ENCODE assay signal across 8 mouse cellular contexts in genomic region chr16:16983131-16983533, GRCm38 (mm10). TPM values are rescaled to one million over a fixed set of nuclear protein-coding genes. Genes with fewer than 3 reads are reported as not detected.
A peak's percentile ranks its signal among the peaks of the same experiment; 100 is the strongest.
DNase-seq lines count a peak whose midpoint lies in the region; ATAC-seq and TF ChIP-seq lines count a peak whose summit lies in the region.

Gene Mapk1, plus strand, starts transcription at chr16:16983382.

- TF ChIP-seq EP300 in MEL (IDR thresholded peaks at IDR 0.05; ENCODE audit: low read depth in 1 of 2, low read length in 2 of 2): no peak

- H3K9me3 ChIP-seq in MEL (replicated peaks; ENCODE audit: insufficient read depth, low read length): no peaks in the 10 kb centered on the region
- H3K9me3 ChIP-seq in forebrain, postnatal 0 days (ENCODE audit: low read length): no peaks in the 10 kb centered on the region
- H3K9me3 ChIP-seq in lung, embryonic 15.5 days: no peaks in the 10 kb centered on the region

- peak; percentile 96 to 97 for TF ChIP-seq POLR2A in MEL (IDR thresholded peaks at IDR 0.05; ENCODE audit: control insufficient read depth in 1 of 2, insufficient read depth in 1 of 2, low read depth in 1 of 2, low read length in 2 of 2, poor library complexity in 1 of 2)
- TF ChIP-seq POLR2A in cerebellum, adult 2 months (IDR thresholded peaks at IDR 0.05; ENCODE audit: borderline replicate concordance, insufficient read depth, low read length): peak; percentile 98

- no peak for TF ChIP-seq RAD21 in MEL (IDR thresholded peaks at IDR 0.05; ENCODE audit: low read depth, low read length)

- peak within 1 kb of the TSS; percentile 86 for H3K9ac ChIP-seq in MEL (ENCODE audit: control insufficient read depth, low read depth, low read length, poor library complexity, severe bottlenecking)
- peak within 1 kb of the TSS; percentile 96 for H3K9ac ChIP-seq in forebrain, postnatal 0 days
- peak within 1 kb of the TSS; percentile 96 for H3K9ac ChIP-seq in lung, embryonic 15.5 days

- peaks cover 11 to 16% of the 10 kb centered on the region in 2 experiments for H3K4me1 ChIP-seq in MEL (ENCODE audit: control insufficient read depth in 1 of 2, insufficient read depth in 2 of 2, low read length in 2 of 2)
- no peaks in the 10 kb centered on the region; the same call in 1 of the 2 replicates for H3K4me1 ChIP-seq in cerebellum, adult 2 months (ENCODE audit: control insufficient read depth, insufficient read depth, low read length)
- H3K4me1 ChIP-seq in forebrain, postnatal 0 days (ENCODE audit: insufficient read depth): peaks cover 20% of the 10 kb centered on the region
- H3K4me1 ChIP-seq in lung, embryonic 15.5 days: peaks cover 17% of the 10 kb centered on the region

- peak; percentile 99 for ATAC-seq in forebrain, postnatal 0 days
- peak; percentile 99 for ATAC-seq in lung, embryonic 15.5 days (ENCODE audit: borderline replicate concordance, extremely low read depth, low FRiP score, low TSS enrichment)

- no peak for TF ChIP-seq CTCF in MEL (IDR thresholded peaks at IDR 0.05 in 2 of 3, conservative IDR thresholded peaks at IDR 0.05 in 1 of 3; ENCODE audit: control insufficient read depth in 1 of 3, insufficient read depth in 1 of 3, low read depth in 2 of 3, low read length in 3 of 3, poor library complexity in 1 of 3, severe bottlenecking in 1 of 3)
- TF ChIP-seq CTCF in cerebellum, adult 2 months (IDR thresholded peaks at IDR 0.05; ENCODE audit: borderline replicate concordance, insufficient read depth, low read depth, low read length): no peak
- TF ChIP-seq CTCF in forebrain, postnatal 0 days (IDR thresholded peaks at IDR 0.05; ENCODE audit: low read depth): no peak

- H3K4me2 ChIP-seq in forebrain, postnatal 0 days (ENCODE audit: low read depth): peak within 1 kb of the TSS; percentile 70
- peak within 1 kb of the TSS; percentile 87 for H3K4me2 ChIP-seq in lung, embryonic 15.5 days

- under 1% methylated on average over 35 of the region's 35 CpGs for WGBS in cerebellum, adult 2 months
- WGBS in forebrain, postnatal 0 days: 2% methylated on average over 30 of the region's 35 CpGs
- 2% methylated on average over 35 of the region's 35 CpGs for WGBS in lung, embryonic 15.5 days

- H3K79me2 ChIP-seq in MEL (ENCODE audit: control insufficient read depth, insufficient read depth, low read length, poor library complexity): peaks cover 41% of the 10 kb centered on the region

- H3K27ac ChIP-seq in MEL (ENCODE audit: control insufficient read depth, low read depth, low read length): peak within 1 kb of the TSS; percentile 70
- peak within 1 kb of the TSS; percentile 77 for H3K27ac ChIP-seq in cerebellum, adult 2 months (ENCODE audit: insufficient read depth, low read length)
- H3K27ac ChIP-seq in forebrain, postnatal 0 days (ENCODE audit: low read depth, low read length): peak within 1 kb of the TSS; percentile 99
- H3K27ac ChIP-seq in lung, embryonic 15.5 days: peak within 1 kb of the TSS; percentile 91

- peak; percentile 98 for DNase-seq in MEL (ENCODE audit: low read depth, low spot score)
- peak; percentile 96 for DNase-seq in cerebellum, adult 2 months
- peak; percentile 97 for DNase-seq in forebrain, postnatal 0 days
- DNase-seq in heart, postnatal 4 days: peak; percentile 97
- peak; percentile 95 to 96 for DNase-seq in layer of hippocampus, adult 8-10 months (ENCODE audit: low spot score in 2 of 2)
- DNase-seq in ovary, adult 18-20 months (ENCODE audit: low spot score): peak; percentile 93
- DNase-seq in thymus, postnatal 0 days (ENCODE audit: low spot score): peak; percentile 96

- H3K36me3 ChIP-seq in MEL (ENCODE audit: control insufficient read depth in 1 of 2, insufficient read depth in 2 of 2, low read length in 2 of 2): peaks cover 15 to 25% of the 10 kb centered on the region in 2 experiments
- no peaks in the 10 kb centered on the region for H3K36me3 ChIP-seq in forebrain, postnatal 0 days (ENCODE audit: insufficient read depth)
- H3K36me3 ChIP-seq in lung, embryonic 15.5 days: 0 out of 2 replicates have a peak, but pooled peaks cover 3% of the 10 kb centered on the region

- H3K4me3 ChIP-seq in MEL (ENCODE audit: control insufficient read depth in 1 of 2, insufficient read depth in 1 of 2, low read depth in 2 of 2, low read length in 2 of 2): peak within 1 kb of the TSS; percentile 70 to 90
- H3K4me3 ChIP-seq in cerebellum, adult 2 months (replicated peaks; ENCODE audit: insufficient read depth, low read depth, low read length): peak within 1 kb of the TSS; percentile 99
- H3K4me3 ChIP-seq in forebrain, postnatal 0 days (ENCODE audit: low read depth, low read length): peak within 1 kb of the TSS; percentile 99
- peak within 1 kb of the TSS; percentile 98 for H3K4me3 ChIP-seq in lung, embryonic 15.5 days

- H3K27me3 ChIP-seq in MEL (ENCODE audit: control insufficient read depth in 1 of 2, insufficient read depth in 2 of 2, low read length in 2 of 2): no peaks in the 10 kb centered on the region
- no peaks in the 10 kb centered on the region for H3K27me3 ChIP-seq in cerebellum, adult 2 months (ENCODE audit: control insufficient read depth, insufficient read depth, low read length)
- H3K27me3 ChIP-seq in forebrain, postnatal 0 days (ENCODE audit: insufficient read depth, low read length): no peaks in the 10 kb centered on the region
- no peaks in the 10 kb centered on the region for H3K27me3 ChIP-seq in lung, embryonic 15.5 days

TF ChIP-seq in MEL, 35 proteins besides CTCF, POLR2A, EP300 and RAD21 (continues in another document):
- no peak for TF ChIP-seq GATA1 (IDR thresholded peaks at IDR 0.05; ENCODE audit: low read depth, low read length)
- no peak for TF ChIP-seq ZC3H11A (IDR thresholded peaks at IDR 0.05; ENCODE audit: low read depth, low read length)
- TF ChIP-seq MAX (IDR thresholded peaks at IDR 0.05; ENCODE audit: low read length): peak; percentile 74
- TF ChIP-seq UBTF (IDR thresholded peaks at IDR 0.05; ENCODE audit: borderline replicate concordance, insufficient read depth, low read depth, low read length): no peak
- TF ChIP-seq ETS1 (IDR thresholded peaks at IDR 0.05; ENCODE audit: low read depth, low read length): 0 out of 2 replicates have a peak, but pooled peaks have one; percentile 47
- TF ChIP-seq KAT2A (conservative IDR thresholded peaks at IDR 0.05; ENCODE audit: low read depth, low read length): peak; percentile 67
- TF ChIP-seq USF2 (IDR thresholded peaks at IDR 0.05; ENCODE audit: borderline replicate concordance in 1 of 2, insufficient read depth in 1 of 2, low read depth in 1 of 2, low read length in 2 of 2): no peak
- no peak for TF ChIP-seq ZNF384 (IDR thresholded peaks at IDR 0.05; ENCODE audit: low read depth, low read length)
- TF ChIP-seq MYC (IDR thresholded peaks at IDR 0.05; ENCODE audit: low read depth, low read length): peak; percentile 60; the same call in 1 of the 2 replicates
- TF ChIP-seq TCF12 (IDR thresholded peaks at IDR 0.05; ENCODE audit: low read depth, low read length): peak; percentile 83
- TF ChIP-seq POLR2AphosphoS5 (IDR thresholded peaks at IDR 0.05; ENCODE audit: borderline replicate concordance, low read depth, low read length): no peak
- TF ChIP-seq MAFK (IDR thresholded peaks at IDR 0.05; ENCODE audit: borderline replicate concordance, low read depth, low read length): no peak
- no peak for TF ChIP-seq SMC3 (IDR thresholded peaks at IDR 0.05; ENCODE audit: low read depth, low read length)
- TF ChIP-seq CHD1 (IDR thresholded peaks at IDR 0.05; ENCODE audit: low read depth, low read length): no peak
- peak; percentile 99 for TF ChIP-seq NELFE (IDR thresholded peaks at IDR 0.05; ENCODE audit: low read depth, low read length)
- peak; percentile 94 for TF ChIP-seq TBP (IDR thresholded peaks at IDR 0.05; ENCODE audit: low read depth, low read length)
- TF ChIP-seq NRF1 (IDR thresholded peaks at IDR 0.05; ENCODE audit: insufficient read depth, low read depth, low read length, poor library complexity, severe bottlenecking): peak; percentile 60
- no peak for TF ChIP-seq TAL1 (IDR thresholded peaks at IDR 0.05; ENCODE audit: low read length)
- TF ChIP-seq SIN3A (IDR thresholded peaks at IDR 0.05; ENCODE audit: low read length): peak; percentile 82
- TF ChIP-seq RCOR1 (IDR thresholded peaks at IDR 0.05; ENCODE audit: low read depth, low read length): no peak
- peak; percentile 84 for TF ChIP-seq MXI1 (IDR thresholded peaks at IDR 0.05; ENCODE audit: low read depth, low read length)
- TF ChIP-seq CHD2 (IDR thresholded peaks at IDR 0.05; ENCODE audit: low read length): no peak
- no peak for TF ChIP-seq ZKSCAN1 (IDR thresholded peaks at IDR 0.05; ENCODE audit: low read depth, low read length)
- peak; percentile 77 for TF ChIP-seq ELF1 (IDR thresholded peaks at IDR 0.05; ENCODE audit: low read depth, low read length)
- TF ChIP-seq JUND (IDR thresholded peaks at IDR 0.05; ENCODE audit: low read depth, low read length): no peak
- peak; percentile 96 for TF ChIP-seq POLR2AphosphoS2 (IDR thresholded peaks at IDR 0.05; ENCODE audit: low read length)
- TF ChIP-seq MAZ (IDR thresholded peaks at IDR 0.05; ENCODE audit: low read depth, low read length): peak; percentile 77
- no peak for TF ChIP-seq E2F4 (IDR thresholded peaks at IDR 0.05; ENCODE audit: borderline replicate concordance, low read depth, low read length)
- no peak for TF ChIP-seq MEF2A (IDR thresholded peaks at IDR 0.05; ENCODE audit: extremely low read depth, insufficient replicate concordance, low read depth, low read length, poor library complexity, severe bottlenecking)
- TF ChIP-seq GABPA (IDR thresholded peaks at IDR 0.05; ENCODE audit: low read depth, low read length): no peak
- TF ChIP-seq HCFC1 (IDR thresholded peaks at IDR 0.05; ENCODE audit: low read depth, low read length): peak; percentile 76
- no peak for TF ChIP-seq BHLHE40 (IDR thresholded peaks at IDR 0.05; ENCODE audit: borderline replicate concordance, low read depth, low read length)
- peak; percentile 95 for TF ChIP-seq ZMIZ1 (IDR thresholded peaks at IDR 0.05; ENCODE audit: low read depth, low read length)

RNA-seq across cellular contexts. Expression of gene Mapk1, which starts in this region (rescaled TPM):
- 125 and 131 TPM in 2 replicates for total RNA-seq in MEL (2012; rRNA removed)
- polyA plus RNA-seq in MEL (2012; ENCODE audit: insufficient read depth in 1 of 2, insufficient read length in 2 of 2, low read depth in 1 of 2, low replicate concordance in 2 of 2, missing spikeins in 1 of 2): 100 to 1,000 TPM; 144 to 225 TPM
- 154 and 162 TPM in 2 replicates for polyA plus RNA-seq in cerebellum, adult 2 months (2012; rRNA removed)
- 189 and 231 TPM in 2 replicates for total RNA-seq in forebrain, postnatal 0 days (2014; rRNA removed)
- polyA plus RNA-seq in forebrain, postnatal 0 days (2015; fragmentation: Nextera tagmentation; extraction: Ambion mirVana): 165 and 207 TPM in 2 replicates
- total RNA-seq in heart, postnatal 4 days (2021): 100 to 1,000 TPM; 128 to 135 TPM
- 100 to 1,000 TPM; 461 to 545 (median 499) TPM for total RNA-seq in layer of hippocampus, adult 8-10 months (2022)
- polyA plus RNA-seq in lung, embryonic 15.5 days (2015; fragmentation: Nextera tagmentation; extraction: Ambion mirVana): 158 and 166 TPM in 2 replicates
- polyA plus RNA-seq in thymus, postnatal 0 days (2015; fragmentation: Nextera tagmentation; extraction: Ambion mirVana): 180 and 190 TPM in 2 replicates

Comparison
In these comparisons a context has a peak if more than half of its experiments do, and no peak if none do; other contexts are left out.
1. Peak in every context shown above with its lines: DNase-seq, ATAC-seq, H3K4me3 ChIP-seq and H3K27ac ChIP-seq.